Mouse (Mus musculus) midbrain, postnatal 0 days (tissue): Measurements from ENCODE around the gene Suox. TPM values are rescaled to one million over a fixed set of nuclear protein-coding genes. Genes with fewer than 3 reads are reported as not detected.

Experiments used
- ATAC-seq: fragments of 200-750 bp; cut with Nextera tagmentation; 2 replicates; pipeline ENCODE4 v1.8.0; 2017; ENCODE audit warnings: moderate number of reproducible peaks, mild to moderate bottlenecking, moderate TSS enrichment, moderate library complexity; ENCODE audit not compliant: low FRiP score
- DNase-seq: peaks from one replicate; pipeline ENCODE4 v3.0.0-alpha.2; 2015; ENCODE audit warnings: low spot score
- H3K27ac ChIP-seq: fragments of 300-500 bp; sonication (generic); 2 replicates; pipeline ENCODE4 v1.5.1; 2014; ENCODE audit warnings: low read depth, mild to moderate bottlenecking, low read length, mixed read lengths
- H3K27me3 ChIP-seq: fragments of 300-500 bp; sonication (generic); 2 replicates; pipeline ENCODE4 v1.6.1; 2014; ENCODE audit warnings: low read length, control low read depth, mixed read lengths; ENCODE audit not compliant: insufficient read depth
- H3K36me3 ChIP-seq: fragments of 300-500 bp; sonication (generic); 2 replicates; pipeline ENCODE4 v1.6.1; 2014; ENCODE audit warnings: low read length, control low read depth, mixed read lengths; ENCODE audit not compliant: insufficient read depth
- H3K4me1 ChIP-seq: fragments of 300-500 bp; sonication (generic); 2 replicates; pipeline ENCODE4 v1.6.1; 2014; ENCODE audit warnings: mild to moderate bottlenecking, control low read depth, antibody characterized with exemption, low read length, mixed read lengths; ENCODE audit not compliant: insufficient read depth
- H3K4me2 ChIP-seq: fragments of 300-500 bp; sonication (generic); 2 replicates; pipeline ENCODE4 v1.6.1; 2014; ENCODE audit warnings: low read depth, mild to moderate bottlenecking, low read length, mixed read lengths; ENCODE audit not compliant: poor library complexity, severe bottlenecking
- H3K4me3 ChIP-seq: fragments of 300-500 bp; sonication (generic); 2 replicates; pipeline ENCODE4 v1.5.1; 2014; ENCODE audit warnings: low read depth, mild to moderate bottlenecking, low read length, moderate library complexity
- H3K9ac ChIP-seq: fragments of 300-500 bp; sonication (generic); replicated peaks from 2 replicates; pipeline ENCODE4 v1.6.1; 2014; ENCODE audit warnings: mild to moderate bottlenecking, low read length, moderate library complexity, mixed read lengths; ENCODE audit not compliant: poor library complexity, severe bottlenecking
- H3K9me3 ChIP-seq: fragments of 300-500 bp; sonication (generic); 2 replicates; pipeline ENCODE4 v1.6.1; 2016; ENCODE audit warnings: low read length, control low read depth
- CTCF ChIP-seq: IDR thresholded peaks from 2 replicates; pipeline ENCODE4 v1.5.1; 2016; ENCODE audit warnings: antibody characterized with exemption, mild to moderate bottlenecking
- polyA plus RNA-seq: library from polyadenylated mRNA; unstranded; fragments of >200 nt; fragmentation: Nextera tagmentation; extraction: Ambion mirVana; gene quantifications from 2 replicates; pipeline ENCODE4 v1.2.1, GENCODE M21; 2015
- total RNA-seq: library from RNA; depleted of rRNA; stranded (reverse); fragments of >200 nt; gene quantifications from 2 replicates; pipeline ENCODE4 v1.2.3, GENCODE M21; 2014; rRNA removed

Suox gene
- total and polyA plus RNA-seq, 2 experiments from 2014 or later = 8.9 to 15.7 TPM

- H3K9ac ChIP-seq = no peak overlapping the region
Observed at GRCm38 (mm10) chr10:128620241-128620640, 53.6 kb downstream of the Suox start.

More at GRCm38 (mm10) chr10:128620241-128620640, 53.6 kb downstream of the Suox start:
- DNase-seq (no peak), ATAC-seq (no peak)
- H3K36me3 ChIP-seq = peaks cover 10% of the 10 kb centered on the region
- H3K9me3 ChIP-seq = no peaks in the 10 kb centered on the region
- no peak overlapping the region for H3K4me2 ChIP-seq
- no peak for TF ChIP-seq CTCF
- peaks cover 4% of the 10 kb centered on the region for H3K4me1 ChIP-seq
- no peak overlapping the region for H3K4me3 ChIP-seq
- H3K27ac ChIP-seq = no peak overlapping the region
- no peaks in the 10 kb centered on the region for H3K27me3 ChIP-seq

Other genes with a start within 250 kb of the Suox start
- 216 and 233 TPM in 2 replicates for gene Smarcc2, start 214.8 kb downstream of the Suox start, total RNA-seq
- gene Smarcc2, start 214.8 kb downstream of the Suox start, polyA plus RNA-seq = 129 and 143 TPM in 2 replicates
- gene Myl6, start 179.9 kb downstream of the Suox start, total RNA-seq = 648 and 715 TPM in 2 replicates
- 946 and 1,057 TPM in 2 replicates for gene Myl6, start 179.9 kb downstream of the Suox start, polyA plus RNA-seq
- gene Myl6b, start 175.4 kb downstream of the Suox start, total RNA-seq = 24.6 and 28.6 TPM in 2 replicates
- 4.9 and 5.4 TPM in 2 replicates for gene Myl6b, start 175.4 kb downstream of the Suox start, polyA plus RNA-seq
- gene Esyt1, start 148.2 kb downstream of the Suox start, total RNA-seq = 16.2 and 16.6 TPM in 2 replicates
- 7.3 and 7.4 TPM in 2 replicates for gene Esyt1, start 148.2 kb downstream of the Suox start, polyA plus RNA-seq
- 20.6 and 30.3 TPM in 2 replicates for gene Zc3h10, start 126.3 kb downstream of the Suox start, total RNA-seq
- 12.0 and 12.5 TPM in 2 replicates for gene Zc3h10, start 126.3 kb downstream of the Suox start, polyA plus RNA-seq
- 772 and 807 TPM in 2 replicates for gene Rpl41, start 124.8 kb downstream of the Suox start, total RNA-seq
- 2,464 and 2,473 TPM in 2 replicates for gene Rpl41, start 124.8 kb downstream of the Suox start, polyA plus RNA-seq
- 78.0 and 82.4 TPM in 2 replicates for gene Pa2g4, start 108.1 kb downstream of the Suox start, total RNA-seq
- gene Pa2g4, start 108.1 kb downstream of the Suox start, polyA plus RNA-seq = 107 and 110 TPM in 2 replicates
- gene Erbb3, start 84.4 kb downstream of the Suox start, total RNA-seq = 1.1 and 1.2 TPM in 2 replicates
- 0.21 and 0.33 TPM in 2 replicates for gene Erbb3, start 84.4 kb downstream of the Suox start, polyA plus RNA-seq
- 1,580 and 1,646 TPM in 2 replicates for gene Rps26, start 47.3 kb downstream of the Suox start, total RNA-seq
- 382 and 398 TPM in 2 replicates for gene Rps26, start 47.3 kb downstream of the Suox start, polyA plus RNA-seq
- 21.9 and 26.2 TPM in 2 replicates for gene Ikzf4, start 28.1 kb downstream of the Suox start, total RNA-seq
- gene Ikzf4, start 28.1 kb downstream of the Suox start, polyA plus RNA-seq = 16.8 and 17.9 TPM in 2 replicates
- gene Rab5b, start 22.2 kb upstream of the Suox start, total RNA-seq = 129 and 131 TPM in 2 replicates
- 112 and 115 TPM in 2 replicates for gene Rab5b, start 22.2 kb upstream of the Suox start, polyA plus RNA-seq
- 0.76 and 3.4 TPM in 2 replicates for gene Pmel, start 30.1 kb upstream of the Suox start, total RNA-seq
- gene Pmel, start 30.1 kb upstream of the Suox start, polyA plus RNA-seq = 1.0 and 1.1 TPM in 2 replicates
- 7.8 and 11.1 TPM in 2 replicates for gene Cdk2, start 31.0 kb upstream of the Suox start, total RNA-seq
- gene Cdk2, start 31.0 kb upstream of the Suox start, polyA plus RNA-seq = 8.7 and 10.7 TPM in 2 replicates
- gene Dgka, start 70.8 kb upstream of the Suox start, total RNA-seq = 4.5 and 7.5 TPM in 2 replicates
- 4.9 and 5.1 TPM in 2 replicates for gene Dgka, start 70.8 kb upstream of the Suox start, polyA plus RNA-seq
- gene Pym1, start 73.8 kb upstream of the Suox start, total RNA-seq = 54.9 and 60.1 TPM in 2 replicates
- 48.0 and 52.2 TPM in 2 replicates for gene Pym1, start 73.8 kb upstream of the Suox start, polyA plus RNA-seq
- gene Mmp19, start 116.8 kb upstream of the Suox start, total RNA-seq = 1.3 and 1.8 TPM in 2 replicates
- gene Mmp19, start 116.8 kb upstream of the Suox start, polyA plus RNA-seq = 0.29 and 0.54 TPM in 2 replicates
- 31.4 and 39.4 TPM in 2 replicates for gene Dnajc14, start 130.0 kb upstream of the Suox start, total RNA-seq
- 34.6 and 37.7 TPM in 2 replicates for gene Dnajc14, start 130.0 kb upstream of the Suox start, polyA plus RNA-seq
- 18.6 and 21.8 TPM in 2 replicates for gene Tmem198b, start 130.3 kb upstream of the Suox start, total RNA-seq
- gene Tmem198b, start 130.3 kb upstream of the Suox start, polyA plus RNA-seq = 17.1 and 18.9 TPM in 2 replicates
- gene Sarnp, start 143.3 kb upstream of the Suox start, total RNA-seq = 30.7 and 36.8 TPM in 2 replicates
- gene Sarnp, start 143.3 kb upstream of the Suox start, polyA plus RNA-seq = 120 and 126 TPM in 2 replicates
- 6.9 and 11.1 TPM in 2 replicates for gene Ormdl2, start 147.6 kb upstream of the Suox start, total RNA-seq
- gene Ormdl2, start 147.6 kb upstream of the Suox start, polyA plus RNA-seq = 15.0 and 15.6 TPM in 2 replicates
- gene Gdf11, start 217.6 kb upstream of the Suox start, total RNA-seq = 16.9 and 22.4 TPM in 2 replicates
- gene Gdf11, start 217.6 kb upstream of the Suox start, polyA plus RNA-seq = 6.5 and 7.5 TPM in 2 replicates
- 16.6 and 28.6 TPM in 2 replicates for gene Cd63, start 226.9 kb upstream of the Suox start, total RNA-seq
- 231 and 238 TPM in 2 replicates for gene Cd63, start 226.9 kb upstream of the Suox start, polyA plus RNA-seq
- gene Rdh5, start 248.8 kb upstream of the Suox start, total RNA-seq = 8.8 and 10.5 TPM in 2 replicates
- gene Rdh5, start 248.8 kb upstream of the Suox start, polyA plus RNA-seq = 8.8 and 10.8 TPM in 2 replicates
- gene Bloc1s1, start 250.0 kb upstream of the Suox start, total RNA-seq = 87.8 and 100 TPM in 2 replicates
- 240 and 265 TPM in 2 replicates for gene Bloc1s1, start 250.0 kb upstream of the Suox start, polyA plus RNA-seq